8 mouse cellular contexts compared by ENCODE assay signal in genomic region chr4:117097969-117098763, GRCm38 (mm10). TPM values are rescaled to one million over a fixed set of nuclear protein-coding genes. Genes with fewer than 3 reads are reported as not detected.
DNase-seq lines count a peak whose midpoint lies in the region; ATAC-seq and TF ChIP-seq lines count a peak whose summit lies in the region.

No protein-coding gene starts in this region.

- no peaks in the 10 kb centered on the region for H3K9me3 ChIP-seq in neural tube, embryonic 12.5 days
- no peaks in the 10 kb centered on the region for H3K9me3 ChIP-seq in limb, embryonic 13.5 days
- H3K9me3 ChIP-seq in stomach, postnatal 0 days (ENCODE audit: control insufficient read depth, low read length): no peaks in the 10 kb centered on the region

- TF ChIP-seq EP300 in stomach, postnatal 0 days (optimal IDR thresholded peaks at IDR 0.05): no peak

- H3K4me2 ChIP-seq in neural tube, embryonic 12.5 days (replicated peaks): peak overlapping the region; percentile 84
- peak overlapping the region; percentile 94 for H3K4me2 ChIP-seq in limb, embryonic 13.5 days (replicated peaks)
- peak overlapping the region; percentile 88 for H3K4me2 ChIP-seq in stomach, postnatal 0 days (replicated peaks; ENCODE audit: low read depth)

- H3K27me3 ChIP-seq in neural tube, embryonic 12.5 days (replicated peaks): no peaks in the 10 kb centered on the region; the same call in none of the 2 replicates
- H3K27me3 ChIP-seq in limb, embryonic 13.5 days: no peaks in the 10 kb centered on the region
- H3K27me3 ChIP-seq in stomach, postnatal 0 days (ENCODE audit: control insufficient read depth, insufficient read depth, low read length): no peaks in the 10 kb centered on the region

- intact Hi-C loops in gastrocnemius, postnatal 14 days (cut with DNase I; ENCODE audit: low total_unique reads): no loop called here
- intact Hi-C loops in gastrocnemius, postnatal 36 days (cut with DNase I): no loop called here

- TF ChIP-seq CTCF in stomach, postnatal 0 days (IDR thresholded peaks at IDR 0.05; ENCODE audit: low read depth): no peak

- DNase-seq in gastrocnemius, postnatal 14 days: peak; percentile 44
- DNase-seq in gastrocnemius, postnatal 36 days: no peak
- no peak for DNase-seq in neural tube, embryonic 10.5 days (ENCODE audit: extremely low spot score, low spot score)
- DNase-seq in stomach, postnatal 0 days (ENCODE audit: low spot score): no peak
- no peak for DNase-seq in right cerebral cortex, adult 2 months (ENCODE audit: low spot score in 2 of 2)

- no peak overlapping the region for H3K27ac ChIP-seq in neural tube, embryonic 12.5 days
- H3K27ac ChIP-seq in limb, embryonic 13.5 days: peak overlapping the region; percentile 39; the same call in 1 of the 2 replicates
- peak overlapping the region; percentile 49; the same call in 1 of the 2 replicates for H3K27ac ChIP-seq in stomach, postnatal 0 days (replicated peaks)

- WGBS in neural tube, embryonic 12.5 days: 63% methylated on average over 8 of the region's 8 CpGs
- WGBS in limb, embryonic 13.5 days: 43% methylated on average over 8 of the region's 8 CpGs
- 45% methylated on average over 8 of the region's 8 CpGs for WGBS in stomach, postnatal 0 days

- no peak overlapping the region for H3K9ac ChIP-seq in neural tube, embryonic 12.5 days
- H3K9ac ChIP-seq in limb, embryonic 13.5 days: 0 out of 2 replicates have a peak overlapping the region, but pooled peaks have one; percentile 20
- 0 out of 2 replicates have a peak overlapping the region, but pooled peaks have one; percentile 3 for H3K9ac ChIP-seq in stomach, postnatal 0 days (ENCODE audit: low read length)

- no peaks in the 10 kb centered on the region for H3K36me3 ChIP-seq in neural tube, embryonic 12.5 days
- H3K36me3 ChIP-seq in limb, embryonic 13.5 days: 0 out of 2 replicates have a peak, but pooled peaks cover 3% of the 10 kb centered on the region
- no peaks in the 10 kb centered on the region for H3K36me3 ChIP-seq in stomach, postnatal 0 days (ENCODE audit: control insufficient read depth, insufficient read depth, low read length)

- H3K4me1 ChIP-seq in neural tube, embryonic 12.5 days: peaks cover 29% of the 10 kb centered on the region
- H3K4me1 ChIP-seq in limb, embryonic 13.5 days: peaks cover 46% of the 10 kb centered on the region
- H3K4me1 ChIP-seq in stomach, postnatal 0 days (replicated peaks; ENCODE audit: control insufficient read depth, insufficient read depth): peaks cover 4% of the 10 kb centered on the region; the same call in 1 of the 2 replicates

- ATAC-seq in neural tube, embryonic 12.5 days (ENCODE audit: low FRiP score, low read depth): no peak
- ATAC-seq in limb, embryonic 13.5 days (ENCODE audit: low FRiP score, low read depth): peak; percentile 43; the same call in 1 of the 2 replicates
- peak; percentile 51; the same call in 1 of the 2 replicates for ATAC-seq in stomach, postnatal 0 days (ENCODE audit: low FRiP score, low TSS enrichment)
- ATAC-seq in megakaryocyte-erythroid progenitor cell, adult 5-6 weeks (replicated peaks; ENCODE audit: low FRiP score, low TSS enrichment, poor library complexity, severe bottlenecking): no peak

- no peak overlapping the region for H3K4me3 ChIP-seq in neural tube, embryonic 12.5 days
- H3K4me3 ChIP-seq in limb, embryonic 13.5 days: peak overlapping the region; percentile 64
- no peak overlapping the region for H3K4me3 ChIP-seq in stomach, postnatal 0 days (ENCODE audit: low read depth, low read length)

RNA-seq across cellular contexts. Expression of gene Ptch2, which starts 2.3 kb away (rescaled TPM):
- total RNA-seq in gastrocnemius, postnatal 14 days (2021): 1 to 10 TPM; 3.8 to 5.9 TPM
- total RNA-seq in gastrocnemius, postnatal 36 days (2021): 1 to 10 TPM in 1 of 2 experiments, under 1 TPM in 1; 0.61 to 1.5 TPM
- 5.2 and 6.0 TPM in 2 replicates for polyA plus RNA-seq in neural tube, embryonic 12.5 days (2016; fragmentation: Nextera tagmentation; extraction: Ambion mirVana)
- polyA plus RNA-seq in limb, embryonic 13.5 days (2015; fragmentation: Nextera tagmentation; extraction: Ambion mirVana): 7.9 and 9.4 TPM in 2 replicates
- polyA plus RNA-seq in stomach, postnatal 0 days (2015; fragmentation: Nextera tagmentation; extraction: Ambion mirVana): 1.3 and 1.5 TPM in 2 replicates
- 0.25 TPM in 1 of 2 replicates, not detected in the other for total RNA-seq in megakaryocyte-erythroid progenitor cell, adult 5-6 weeks (2014; fragmentation: Nextera tagmentation)
- not detected in 2 replicates for total RNA-seq in megakaryocyte-erythroid progenitor cell, adult 5-6 weeks (2017)

RNA-seq across cellular contexts. Expression of gene Btbd19, which starts 27.4 kb away (rescaled TPM):
- 1 to 10 TPM; 3.3 to 3.6 TPM for total RNA-seq in gastrocnemius, postnatal 14 days (2021)
- 1 to 10 TPM; 2.0 to 2.4 TPM for total RNA-seq in gastrocnemius, postnatal 36 days (2021)
- 3.6 and 4.6 TPM in 2 replicates for polyA plus RNA-seq in neural tube, embryonic 12.5 days (2016; fragmentation: Nextera tagmentation; extraction: Ambion mirVana)
- 5.1 and 5.2 TPM in 2 replicates for polyA plus RNA-seq in limb, embryonic 13.5 days (2015; fragmentation: Nextera tagmentation; extraction: Ambion mirVana)
- 5.7 and 5.9 TPM in 2 replicates for polyA plus RNA-seq in stomach, postnatal 0 days (2015; fragmentation: Nextera tagmentation; extraction: Ambion mirVana)
- total RNA-seq in megakaryocyte-erythroid progenitor cell, adult 5-6 weeks (2014; fragmentation: Nextera tagmentation): 17.5 and 19.1 TPM in 2 replicates
- 7.7 and 15.6 TPM in 2 replicates for total RNA-seq in megakaryocyte-erythroid progenitor cell, adult 5-6 weeks (2017)

RNA-seq across cellular contexts. Expression of gene Tctex1d4, which starts 28.4 kb away (rescaled TPM):
- total RNA-seq in gastrocnemius, postnatal 14 days (2021): not detected
- not detected for total RNA-seq in gastrocnemius, postnatal 36 days (2021)
- not detected in 2 replicates for polyA plus RNA-seq in neural tube, embryonic 12.5 days (2016; fragmentation: Nextera tagmentation; extraction: Ambion mirVana)
- polyA plus RNA-seq in limb, embryonic 13.5 days (2015; fragmentation: Nextera tagmentation; extraction: Ambion mirVana): not detected in 2 replicates
- 0.58 and 0.62 TPM in 2 replicates for polyA plus RNA-seq in stomach, postnatal 0 days (2015; fragmentation: Nextera tagmentation; extraction: Ambion mirVana)
- not detected in 2 replicates for total RNA-seq in megakaryocyte-erythroid progenitor cell, adult 5-6 weeks (2014; fragmentation: Nextera tagmentation)
- not detected in 2 replicates for total RNA-seq in megakaryocyte-erythroid progenitor cell, adult 5-6 weeks (2017)

RNA-seq across cellular contexts. Expression of gene Plk3, which starts 35.6 kb away (rescaled TPM):
- total RNA-seq in gastrocnemius, postnatal 14 days (2021): under 1 TPM; 0.91 to 0.96 TPM
- 1 to 10 TPM in 1 of 2 experiments, under 1 TPM in 1; 0.86 to 1.5 TPM for total RNA-seq in gastrocnemius, postnatal 36 days (2021)
- 39.3 and 41.4 TPM in 2 replicates for polyA plus RNA-seq in neural tube, embryonic 12.5 days (2016; fragmentation: Nextera tagmentation; extraction: Ambion mirVana)
- polyA plus RNA-seq in limb, embryonic 13.5 days (2015; fragmentation: Nextera tagmentation; extraction: Ambion mirVana): 3.1 and 3.5 TPM in 2 replicates
- polyA plus RNA-seq in stomach, postnatal 0 days (2015; fragmentation: Nextera tagmentation; extraction: Ambion mirVana): 18.1 and 18.7 TPM in 2 replicates
- total RNA-seq in megakaryocyte-erythroid progenitor cell, adult 5-6 weeks (2014; fragmentation: Nextera tagmentation): 0.66 and 1.8 TPM in 2 replicates
- 0.94 and 2.8 TPM in 2 replicates for total RNA-seq in megakaryocyte-erythroid progenitor cell, adult 5-6 weeks (2017)

RNA-seq across cellular contexts. Expression of gene Rps8, which starts 57.9 kb away (rescaled TPM):
- total RNA-seq in gastrocnemius, postnatal 14 days (2021): 100 to 1,000 TPM; 786 to 929 TPM
- 100 to 1,000 TPM; 497 to 579 TPM for total RNA-seq in gastrocnemius, postnatal 36 days (2021)
- 554 and 578 TPM in 2 replicates for polyA plus RNA-seq in neural tube, embryonic 12.5 days (2016; fragmentation: Nextera tagmentation; extraction: Ambion mirVana)
- polyA plus RNA-seq in limb, embryonic 13.5 days (2015; fragmentation: Nextera tagmentation; extraction: Ambion mirVana): 885 and 930 TPM in 2 replicates
- 752 and 809 TPM in 2 replicates for polyA plus RNA-seq in stomach, postnatal 0 days (2015; fragmentation: Nextera tagmentation; extraction: Ambion mirVana)
- total RNA-seq in megakaryocyte-erythroid progenitor cell, adult 5-6 weeks (2014; fragmentation: Nextera tagmentation): 5,319 and 5,634 TPM in 2 replicates
- 1,767 and 2,088 TPM in 2 replicates for total RNA-seq in megakaryocyte-erythroid progenitor cell, adult 5-6 weeks (2017)

Comparison
In these comparisons a context has a peak if more than half of its experiments do, and no peak if none do; other contexts are left out.
1. ATAC-seq: peak in limb, embryonic 13.5 days (single experiment) and stomach, postnatal 0 days (single experiment); none in neural tube, embryonic 12.5 days (single experiment) and megakaryocyte-erythroid progenitor cell, adult 5-6 weeks (single experiment).
2. Peak in every context shown above with its lines, with median percentiles within 50 percentile points of each other: H3K4me2 ChIP-seq.